Mouse (Mus musculus) hindlimb bud, embryonic 11.5 days (tissue): ENCODE measurements around the gene Mif.

Experiments used
- DNase-seq: peaks from one replicate; pipeline ENCODE4 v3.0.0-alpha.2; 2012; ENCODE audit warnings: low read depth, low spot score; ENCODE audit errors: extremely low spot score

Mif gene

GRCm38 (mm10) chr10:75873543-75874170 lies 13.6 kb upstream of the Mif start:
- no peak for DNase-seq

GRCm38 (mm10) chr10:75872915-75873542 lies 13.0 kb upstream of the Mif start:
- no peak for DNase-seq

- no peak for DNase-seq
Measured at GRCm38 (mm10) chr10:75872025-75872914, 12.2 kb upstream of the Mif start.

- no peak for DNase-seq
Measured at GRCm38 (mm10) chr10:75861587-75861986, 1.5 kb upstream of the Mif start.

- DNase-seq, result no peak
Measured at GRCm38 (mm10) chr10:75860746-75861145, 706 bp upstream of the Mif start.

GRCm38 (mm10) chr10:75859107-75859746 lies 813 bp downstream of the Mif start:
- DNase-seq, result no peak

GRCm38 (mm10) chr10:75857598-75857997 lies 2.4 kb downstream of the Mif start:
- no peak for DNase-seq

GRCm38 (mm10) chr10:75856976-75857375 lies 3.1 kb downstream of the Mif start:
- DNase-seq, result no peak

GRCm38 (mm10) chr10:75856155-75856907 lies 3.7 kb downstream of the Mif start:
- DNase-seq, result no peak

- no peak for DNase-seq
Measured at GRCm38 (mm10) chr10:75855416-75855981, 4.5 kb downstream of the Mif start.

GRCm38 (mm10) chr10:75854791-75855190 lies 5.2 kb downstream of the Mif start:
- DNase-seq, result no peak

- DNase-seq, result no peak
Measured at GRCm38 (mm10) chr10:75854096-75854495, 5.9 kb downstream of the Mif start.

GRCm38 (mm10) chr10:75853452-75853851 lies 6.6 kb downstream of the Mif start:
- no peak for DNase-seq

- DNase-seq, result no peak
Measured at GRCm38 (mm10) chr10:75852539-75853125, 7.4 kb downstream of the Mif start.

- no peak for DNase-seq
Measured at GRCm38 (mm10) chr10:75851681-75852080, 8.4 kb downstream of the Mif start.

GRCm38 (mm10) chr10:75851076-75851475 lies 9.0 kb downstream of the Mif start:
- no peak for DNase-seq

- no peak for DNase-seq
Measured at GRCm38 (mm10) chr10:75848382-75848781, 11.7 kb downstream of the Mif start.

- no peak for DNase-seq
Measured at GRCm38 (mm10) chr10:75845306-75845930, 14.6 kb downstream of the Mif start.

GRCm38 (mm10) chr10:75844800-75845199 lies 15.2 kb downstream of the Mif start:
- DNase-seq, result no peak
